Mouse (Mus musculus) kidney, postnatal 4 days (tissue): ENCODE data around the gene Tmeff1.
"Not testable (repeated sequence)": the region's sequence is repeated elsewhere in the genome, so short reads cannot be mapped to it uniquely, and the experiment has no call there.

ENCODE experiments used
- DNase-seq, 2 experiments: peaks; one replicate each; pipeline ENCODE4 v3.0.0; 2021; ENCODE audit warnings: mixed read lengths in 2 of 2

Gene Tmeff1

GRCm38 (mm10) chr4:48679728-48680127 lies 94.8 kb downstream of the Tmeff1 start:
- not testable (repeated sequence) for DNase-seq

GRCm38 (mm10) chr4:48680214-48680613 lies 95.2 kb downstream of the Tmeff1 start:
- no peak for DNase-seq

DNA sequence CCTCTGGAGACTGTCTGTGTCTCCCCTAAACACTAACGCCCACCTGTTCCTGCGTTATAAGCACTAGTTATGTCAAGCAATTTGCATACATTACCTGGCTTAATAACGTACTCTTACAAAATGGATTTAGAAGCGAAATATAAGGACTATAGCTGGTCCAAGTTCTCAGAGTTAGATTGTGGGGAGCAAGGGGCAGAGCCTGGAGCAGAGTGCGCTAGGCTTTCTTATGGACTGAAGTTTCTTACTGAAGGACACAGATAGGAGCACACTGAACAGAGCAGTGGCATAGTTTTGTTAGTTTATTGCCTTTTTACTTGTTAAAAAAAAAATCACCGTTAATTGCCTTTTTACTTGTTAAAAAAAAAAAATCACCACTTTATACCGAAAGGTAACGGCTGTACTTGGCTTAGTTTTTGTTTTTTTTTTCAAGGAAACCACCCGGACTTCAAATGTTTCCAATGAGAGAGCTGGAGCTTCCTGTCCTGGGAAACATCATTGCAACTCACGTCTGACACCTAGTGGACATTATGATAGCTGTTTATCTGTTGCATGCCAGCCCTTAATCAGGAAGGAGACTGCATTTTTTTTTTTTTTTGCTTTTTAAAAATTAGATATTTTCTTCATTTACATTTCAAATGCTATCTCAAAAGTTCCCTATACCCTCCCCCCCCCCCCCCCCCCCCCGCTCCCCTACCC lies 95.8 kb downstream of the Tmeff1 start:
- peak in 1 of 2 experiments; percentile 28 for DNase-seq

- DNase-seq: no peak
Observed at GRCm38 (mm10) chr4:48683126-48683525, 98.2 kb downstream of the Tmeff1 start.

DNA sequence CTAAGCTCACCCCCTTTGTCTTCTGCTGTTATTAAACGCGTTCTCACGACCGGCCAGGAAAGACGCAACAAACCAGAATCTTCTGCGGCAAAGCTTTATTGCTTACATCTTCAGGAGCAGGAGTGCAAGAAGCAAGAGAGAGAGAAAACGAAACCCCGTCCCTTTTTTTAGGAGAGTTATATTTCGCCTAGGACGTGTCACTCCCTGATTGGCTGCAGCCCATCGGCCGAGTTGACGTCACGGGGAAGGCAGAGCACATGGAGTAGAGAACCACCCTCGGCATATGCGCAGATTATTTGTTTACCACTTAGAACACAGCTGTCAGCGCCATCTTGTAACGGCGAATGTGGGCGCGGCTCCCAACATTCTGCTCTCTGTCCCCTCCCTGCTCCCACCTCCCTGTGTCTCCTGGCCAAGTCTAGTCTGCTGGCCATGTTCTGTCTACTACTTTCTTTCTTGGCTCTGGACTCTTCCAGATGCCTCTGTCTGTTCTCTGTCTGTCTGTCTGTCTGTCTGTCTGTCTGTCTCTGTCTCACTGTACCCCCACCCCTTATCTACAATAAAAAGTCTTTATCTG lies 98.7 kb downstream of the Tmeff1 start:
- not testable (repeated sequence) for DNase-seq

DNA sequence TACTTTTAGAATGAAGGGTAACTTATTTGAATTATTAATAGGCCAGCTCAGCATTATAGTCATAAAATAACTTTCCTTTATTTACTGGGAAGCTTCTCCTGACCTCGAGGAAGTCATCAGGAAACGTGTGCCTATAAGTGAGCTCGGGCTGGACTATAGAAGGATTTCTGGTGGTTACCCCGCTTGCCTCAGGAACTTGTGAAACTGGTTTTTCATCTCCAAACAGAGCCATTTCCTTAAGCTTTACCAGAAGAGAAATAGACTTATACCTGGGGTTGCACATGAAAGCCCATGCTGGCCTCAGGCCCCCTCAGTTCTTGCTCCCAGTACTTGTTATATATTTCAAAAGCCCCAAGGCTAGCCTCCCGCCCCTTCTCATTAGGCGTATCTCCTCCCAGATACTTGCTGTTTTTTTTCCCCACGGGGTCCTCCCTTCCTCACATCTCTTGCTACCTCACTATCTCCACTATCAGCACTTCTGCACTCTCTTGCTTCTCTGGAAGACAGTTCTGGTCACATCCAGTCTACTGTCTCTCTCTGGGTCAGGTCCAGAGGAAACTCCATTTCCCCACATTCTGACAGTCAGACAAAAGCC lies 99.7 kb downstream of the Tmeff1 start:
- no peak for DNase-seq

- DNase-seq: no peak
Observed at GRCm38 (mm10) chr4:48688148-48688547, 103.2 kb downstream of the Tmeff1 start.

DNA sequence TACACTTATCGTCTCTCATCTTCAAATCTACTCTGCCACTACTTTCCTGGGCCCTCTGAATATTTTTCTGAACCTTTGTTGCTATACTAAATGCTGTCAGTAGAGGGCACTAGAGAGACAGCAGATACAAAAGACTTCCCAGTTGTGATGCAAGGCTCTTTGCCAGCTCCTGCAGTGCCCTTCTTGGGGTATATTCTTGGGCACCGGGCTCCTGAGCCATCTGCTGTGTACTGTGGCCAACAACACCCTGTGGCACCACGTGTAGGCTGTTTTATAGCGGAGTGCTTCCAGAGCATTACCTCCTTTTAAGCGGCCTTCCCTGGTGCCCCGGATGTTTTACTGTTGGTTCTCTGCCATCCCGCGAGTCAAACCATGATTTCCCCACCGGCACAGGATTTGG lies 105.7 kb downstream of the Tmeff1 start:
- peak; percentile 39 to 55 for DNase-seq

GRCm38 (mm10) chr4:48691793-48692437 lies 106.9 kb downstream of the Tmeff1 start:
- peak; percentile 74 to 77 for DNase-seq

- DNase-seq: no peak
Observed at GRCm38 (mm10) chr4:48692736-48693292, 107.8 kb downstream of the Tmeff1 start.

DNA sequence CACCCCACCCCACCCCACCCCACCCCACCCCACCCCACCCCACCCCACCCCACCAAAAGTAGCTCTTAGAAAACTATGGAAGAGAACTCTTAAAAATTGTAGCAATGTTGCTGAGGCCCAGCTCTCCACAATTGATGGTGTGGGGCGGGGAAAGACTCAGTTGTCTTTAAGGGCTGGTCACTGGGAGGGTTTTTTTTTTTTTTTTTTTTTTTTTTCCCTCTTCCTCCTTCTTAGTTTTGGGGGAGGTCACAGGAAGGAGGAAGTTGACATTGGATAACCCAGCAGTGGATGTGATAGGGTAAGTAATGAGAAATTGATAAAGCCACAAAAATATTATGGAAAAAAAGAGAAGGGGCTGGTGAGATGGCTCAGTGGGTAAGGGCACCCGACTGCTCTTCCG lies 111.7 kb downstream of the Tmeff1 start:
- no peak for DNase-seq

DNA sequence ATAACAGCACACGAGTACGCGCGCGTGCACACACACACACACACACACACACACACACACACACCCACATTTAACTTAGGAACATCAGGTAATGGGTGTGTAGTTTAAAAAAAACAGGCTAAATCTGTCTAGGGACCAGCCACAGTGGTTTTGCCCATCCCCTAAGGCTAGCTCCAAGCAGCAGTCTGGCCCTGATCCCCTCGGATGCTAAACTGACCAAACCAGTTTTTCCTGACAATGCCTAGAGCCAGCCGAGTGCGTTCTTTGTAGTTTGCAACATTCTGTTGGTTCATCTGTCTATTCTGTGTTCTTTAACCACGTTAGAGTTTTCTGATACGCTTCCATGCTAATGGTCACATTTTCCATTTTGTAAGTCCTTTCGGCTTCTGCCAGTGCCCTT lies 112.3 kb downstream of the Tmeff1 start:
- no peak for DNase-seq
